Mouse (Mus musculus): ENCODE data around the gene Zgrf1.

DNA sequence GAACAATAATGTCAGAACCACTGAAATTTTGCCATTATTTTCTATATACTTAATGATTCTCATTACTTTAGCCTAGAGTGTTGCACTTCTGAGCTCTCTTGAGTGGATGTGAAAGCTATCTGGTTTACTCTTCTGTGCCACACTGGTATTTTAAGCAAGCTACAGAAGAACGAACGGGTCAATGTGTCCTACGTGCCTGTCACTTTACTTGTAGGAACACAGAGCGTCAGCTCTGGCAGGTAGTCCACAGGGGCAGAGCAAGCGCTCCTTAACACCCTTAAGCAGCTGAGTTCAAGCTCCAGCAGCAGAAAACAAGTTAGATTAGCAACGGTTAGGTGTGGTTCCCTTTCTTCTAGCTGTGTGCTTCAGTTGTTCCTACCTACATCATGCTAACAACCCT is 14.1 kb upstream of the Zgrf1 start:
- TF ChIP-seq CTCF (IDR thresholded peaks at IDR 0.05; ENCODE audit: low read depth) (no peak), EP300 (optimal IDR thresholded peaks at IDR 0.05) (no peak)

All from stomach, postnatal 0 days (tissue).